Mouse (Mus musculus): ENCODE data around the gene Gm38392. TPM values are rescaled to one million over a fixed set of nuclear protein-coding genes. Genes with fewer than 3 reads are reported as not detected.

Gm38392 gene
- total RNA-seq, 2 experiments from 2014 or later, result 0.59 TPM; not detected in 1

DNA sequence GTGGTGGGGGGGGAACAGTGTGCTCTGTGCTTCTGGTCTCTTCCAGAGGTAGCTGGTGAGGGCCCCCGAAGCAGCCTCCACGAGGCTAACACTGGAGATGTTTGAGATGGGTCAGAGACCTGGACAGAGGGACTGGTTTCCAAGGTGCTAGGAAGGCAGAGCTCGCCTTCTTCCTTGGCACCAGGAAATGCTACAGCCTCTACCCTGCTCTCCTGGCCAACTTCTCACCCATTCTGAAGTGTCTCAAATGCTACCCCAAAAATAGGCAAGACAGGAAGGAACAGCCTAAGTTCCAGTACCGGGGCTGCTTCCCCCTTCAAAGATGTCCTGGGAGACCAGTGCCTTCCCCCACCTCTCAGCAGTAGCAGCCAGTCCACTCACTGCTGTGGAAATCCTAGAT, 47.6 kb downstream of the Gm38392 start:
- DNase-seq (ENCODE audit: low spot score in 2 of 2), result no peak
- Histone ChIP-seq H3K4me3 (no peak overlapping the region), H3K27ac (peak overlapping the region; percentile 77)
- no peak for TF ChIP-seq CTCF (conservative IDR thresholded peaks at IDR 0.05)

DNA sequence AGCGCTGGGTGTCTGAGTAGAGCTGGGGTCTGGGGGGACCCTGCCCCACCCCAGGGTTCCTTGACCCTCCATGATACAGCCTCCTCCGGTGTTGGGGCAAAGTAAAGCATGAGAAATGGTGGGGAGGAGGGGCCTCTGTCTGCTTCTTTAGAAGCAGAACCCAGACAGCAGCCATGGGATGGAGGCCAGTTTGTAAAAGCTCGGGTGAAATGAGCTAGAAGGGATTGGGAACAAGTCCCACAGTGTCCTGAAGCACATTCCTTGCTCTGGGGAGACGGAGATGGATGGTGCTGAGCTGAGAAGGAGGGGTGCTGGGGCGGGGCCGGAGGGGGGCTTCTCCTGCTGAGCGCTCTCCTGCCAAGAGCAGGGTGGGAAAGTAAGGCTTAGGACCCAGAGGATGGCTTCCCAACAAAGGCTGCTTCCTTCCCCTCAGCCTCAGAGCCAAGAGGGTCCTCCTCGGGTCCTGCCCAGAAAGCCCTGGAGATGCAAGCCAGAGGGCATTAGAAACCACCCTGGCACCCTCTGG, 48.1 kb downstream of the Gm38392 start:
- no peak overlapping the region for H3K4me3 ChIP-seq
- TF ChIP-seq CTCF (conservative IDR thresholded peaks at IDR 0.05), result no peak
- H3K27ac ChIP-seq, result peak overlapping the region; percentile 77
- no peak for DNase-seq (ENCODE audit: low spot score in 2 of 2)

DNA sequence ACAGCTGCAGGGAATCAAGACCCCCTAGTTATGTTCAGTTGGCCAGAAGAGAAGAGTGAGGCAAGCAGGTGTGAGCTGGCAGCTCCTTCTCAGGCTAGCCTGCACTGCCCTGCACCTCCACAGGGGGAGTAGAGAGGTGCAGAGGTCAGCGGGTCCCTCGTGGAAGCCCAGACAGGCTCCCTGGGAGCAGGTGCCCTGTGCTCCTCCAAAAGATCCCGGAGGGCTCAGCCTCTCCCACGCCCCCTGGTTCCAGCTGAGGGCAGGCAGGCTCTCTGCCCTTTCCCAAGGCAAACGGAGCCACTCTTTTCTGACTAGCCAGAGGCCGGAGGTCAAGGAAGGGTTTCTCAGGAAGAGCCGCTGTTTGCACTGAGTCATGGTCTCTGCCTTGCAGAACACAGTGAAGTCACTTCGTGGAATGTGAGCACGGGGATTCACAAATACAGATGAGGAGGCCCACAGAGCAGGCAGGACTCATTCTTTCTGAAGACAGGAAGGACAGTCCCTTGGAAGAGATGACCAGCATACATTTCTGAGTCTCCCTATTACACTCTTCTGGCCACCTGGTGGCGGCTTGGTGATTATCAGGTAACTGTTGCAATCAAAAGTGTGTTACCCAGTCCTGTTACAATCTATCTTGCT, 49.3 kb downstream of the Gm38392 start:
- DNase-seq (ENCODE audit: low spot score in 2 of 2), result no peak
- Histone ChIP-seq H3K4me3 (no peak overlapping the region), H3K27ac (peak overlapping the region; percentile 64)
- peak; percentile 59 for TF ChIP-seq CTCF (conservative IDR thresholded peaks at IDR 0.05)

DNA sequence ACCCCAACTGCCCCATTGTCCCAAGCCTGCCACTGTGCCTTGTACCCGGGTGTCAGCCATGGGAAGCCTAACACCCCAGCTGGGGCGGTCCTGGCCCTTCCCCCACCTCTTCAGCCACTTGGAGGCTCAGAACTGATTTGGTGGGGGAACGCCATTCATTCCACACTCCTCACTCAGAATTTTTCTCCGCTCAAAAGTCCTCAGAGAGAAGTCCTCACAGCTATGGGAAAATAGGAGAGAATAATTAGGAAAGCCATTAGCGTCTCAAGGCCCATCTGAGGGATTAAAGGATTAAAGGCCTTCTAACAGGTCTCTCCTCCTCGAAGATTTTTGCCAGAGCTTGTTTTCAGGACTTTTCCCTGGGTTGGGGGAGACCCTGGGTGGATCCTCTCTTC, 49.9 kb downstream of the Gm38392 start:
- H3K4me3 ChIP-seq, result no peak overlapping the region
- peak overlapping the region; percentile 64; the same call in 1 of the 2 replicates for H3K27ac ChIP-seq
- DNase-seq (ENCODE audit: low spot score in 2 of 2), result no peak
- no peak for TF ChIP-seq CTCF (conservative IDR thresholded peaks at IDR 0.05)

DNA sequence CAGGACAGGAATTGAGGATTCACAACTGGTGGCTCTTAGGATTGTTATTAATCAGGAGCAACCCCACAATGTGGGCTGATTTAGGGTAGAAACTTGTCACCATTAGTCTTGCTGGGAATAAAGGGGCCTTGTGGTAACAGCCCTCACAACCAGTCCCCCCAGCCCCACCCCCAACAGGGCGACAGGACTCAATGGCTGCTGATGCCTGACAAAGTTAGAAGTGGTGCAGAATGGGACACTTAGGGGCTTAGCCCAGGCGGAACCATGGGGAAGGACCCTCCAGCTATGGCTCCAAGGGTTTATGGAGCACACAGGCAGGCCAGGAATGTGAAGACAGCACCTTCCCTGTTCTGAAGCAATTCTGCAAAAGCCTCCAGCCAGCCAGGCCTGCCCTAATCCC, 51.4 kb downstream of the Gm38392 start:
- no peak for TF ChIP-seq CTCF (conservative IDR thresholded peaks at IDR 0.05)
- Histone ChIP-seq H3K27ac (peak overlapping the region; percentile 85; the same call in 1 of the 2 replicates), H3K4me3 (no peak overlapping the region)
- no peak for DNase-seq (ENCODE audit: low spot score in 2 of 2)

DNA sequence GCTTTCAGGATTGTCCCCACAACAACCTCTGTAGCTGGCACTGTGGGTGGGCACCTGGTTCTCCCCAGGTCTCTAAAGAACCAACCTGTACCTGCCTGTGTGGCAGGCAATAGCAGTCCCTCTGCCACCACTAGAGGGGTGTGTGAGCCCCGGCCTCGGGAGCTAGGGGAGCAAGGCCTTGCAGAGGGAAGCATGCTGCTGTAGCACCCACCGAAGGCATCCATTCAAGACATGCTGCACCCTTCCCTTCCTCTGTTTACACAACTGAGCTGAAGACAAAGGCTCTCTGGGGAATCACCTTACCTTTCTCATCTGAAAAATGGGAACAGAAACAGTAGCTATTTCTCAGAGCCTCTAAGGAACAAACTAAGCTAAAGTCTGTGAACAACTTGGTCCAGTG, 51.8 kb downstream of the Gm38392 start:
- no peak for DNase-seq (ENCODE audit: low spot score in 2 of 2)
- peak; percentile 81 for TF ChIP-seq CTCF (conservative IDR thresholded peaks at IDR 0.05)
- H3K4me3 ChIP-seq, result no peak overlapping the region
- peak overlapping the region; percentile 85; the same call in 1 of the 2 replicates for H3K27ac ChIP-seq

DNA sequence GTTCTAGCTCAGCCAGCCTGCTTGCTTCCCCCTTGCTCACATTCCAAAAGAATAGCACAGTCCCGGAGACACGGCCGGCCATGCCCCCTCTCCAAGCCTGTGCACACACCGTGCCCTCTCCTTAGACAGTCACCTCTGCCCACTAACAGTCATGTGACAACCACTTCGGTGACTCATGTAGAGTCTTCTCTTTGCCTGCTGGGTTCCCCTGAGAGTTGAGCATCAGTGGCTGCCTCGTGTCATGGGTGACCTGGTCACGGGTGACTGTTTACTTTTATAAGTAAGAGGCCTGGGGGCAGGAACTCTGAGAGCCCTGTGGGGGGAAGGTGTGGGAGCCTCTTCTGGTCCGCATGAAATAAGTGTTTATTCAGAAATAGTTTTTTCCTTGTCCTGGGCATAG, 53.0 kb downstream of the Gm38392 start:
- H3K4me3 ChIP-seq, result no peak overlapping the region
- no peak for TF ChIP-seq CTCF (conservative IDR thresholded peaks at IDR 0.05)
- peak overlapping the region; percentile 85 for H3K27ac ChIP-seq
- no peak for DNase-seq (ENCODE audit: low spot score in 2 of 2)

DNA sequence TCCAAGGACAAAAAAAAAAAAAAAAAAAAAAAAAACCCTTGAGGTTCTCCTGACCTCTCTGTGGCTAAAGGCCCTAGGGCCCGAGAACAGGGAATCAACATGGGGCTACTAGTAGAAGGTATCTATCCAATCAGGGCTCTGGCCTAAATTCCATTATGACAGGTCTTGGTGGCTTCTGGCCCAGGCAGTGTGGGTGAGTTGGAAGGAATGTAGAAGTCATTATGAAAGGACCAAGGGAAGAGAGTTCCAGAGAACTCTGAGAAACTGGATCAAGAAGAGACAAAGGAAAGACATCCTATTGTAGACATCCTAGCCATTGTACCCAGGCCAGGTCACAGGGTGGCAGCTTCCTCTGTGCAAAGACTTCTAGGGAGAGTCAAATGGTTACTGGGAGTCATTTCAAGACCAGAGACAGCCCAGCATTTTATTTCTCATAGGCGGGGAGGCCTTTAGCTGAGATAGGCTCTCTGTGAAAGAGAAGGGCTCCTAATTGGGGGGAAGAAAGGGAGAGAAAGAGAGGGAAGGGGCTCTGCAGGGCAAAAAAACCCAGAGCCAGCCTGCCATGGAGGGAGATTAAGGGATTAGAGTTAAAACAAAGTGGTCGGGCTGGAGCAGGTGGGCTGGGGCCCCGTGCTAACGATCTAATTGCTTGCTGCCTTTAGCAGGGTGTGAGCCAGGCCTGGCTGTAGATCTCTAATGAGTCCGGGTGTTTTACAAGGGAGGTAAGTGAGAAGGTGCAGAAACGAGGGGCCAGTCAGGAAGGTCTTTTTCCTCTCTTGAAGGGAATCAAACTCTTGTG, 54.0 kb downstream of the Gm38392 start:
- no peak for DNase-seq (ENCODE audit: low spot score in 2 of 2)
- no peak for TF ChIP-seq CTCF (conservative IDR thresholded peaks at IDR 0.05)
- Histone ChIP-seq H3K27ac (peak overlapping the region; percentile 85), H3K4me3 (no peak overlapping the region)

DNA sequence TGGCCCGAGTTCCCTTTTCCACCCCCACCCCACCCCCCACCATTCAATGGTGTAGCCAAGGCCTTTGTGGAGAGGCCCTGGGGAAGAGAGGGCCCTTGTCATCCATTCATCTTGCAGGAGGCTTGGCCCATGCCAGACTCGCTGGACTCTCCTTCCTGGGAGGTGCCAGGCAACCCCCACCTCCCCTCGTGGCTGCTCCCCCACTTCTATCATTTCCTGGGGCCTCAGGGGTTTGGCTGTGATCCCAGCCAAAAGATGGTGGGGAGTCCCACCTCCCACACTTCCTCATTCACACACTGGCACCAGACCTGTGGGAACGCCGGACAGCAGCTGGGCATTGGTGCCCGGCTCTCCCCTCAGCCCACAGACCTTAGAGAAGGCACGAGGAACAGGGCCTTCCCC, 54.7 kb downstream of the Gm38392 start:
- TF ChIP-seq CTCF (conservative IDR thresholded peaks at IDR 0.05), result no peak
- H3K4me3 ChIP-seq, result no peak overlapping the region
- peak overlapping the region; percentile 86 for H3K27ac ChIP-seq
- DNase-seq (ENCODE audit: low spot score in 2 of 2), result peak; percentile 56 to 85

DNA sequence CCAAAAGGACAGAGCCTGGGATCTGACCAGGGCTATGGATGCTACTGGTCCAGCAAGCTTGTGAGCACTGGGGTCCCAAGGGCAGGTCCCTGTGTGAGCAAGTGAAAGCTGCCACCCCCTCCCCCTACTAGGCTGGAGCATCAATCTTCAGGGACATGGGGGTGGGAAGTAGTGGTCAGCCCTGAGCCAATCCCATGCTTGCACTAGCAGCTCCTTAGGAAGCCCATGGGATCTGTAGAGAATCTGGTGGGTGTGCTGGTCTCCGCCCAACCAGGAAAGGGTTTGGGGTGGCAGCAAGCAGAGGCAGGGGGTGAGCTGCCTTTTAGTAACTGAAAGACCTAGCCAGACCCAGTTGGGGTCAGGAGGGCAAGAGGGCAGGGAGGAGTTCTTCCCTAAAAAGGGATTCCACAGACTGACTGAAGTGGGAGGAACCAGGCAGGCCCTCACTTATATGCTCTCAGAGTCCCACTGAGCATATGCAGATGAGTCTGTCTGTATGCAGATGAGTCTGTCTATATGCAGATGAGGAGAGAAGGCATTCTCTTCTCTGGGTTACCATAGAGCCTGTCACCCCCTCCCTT, 55.9 kb downstream of the Gm38392 start:
- Histone ChIP-seq H3K4me3 (no peak overlapping the region), H3K27ac (peak overlapping the region; percentile 86)
- no peak for DNase-seq (ENCODE audit: low spot score in 2 of 2)
- no peak for TF ChIP-seq CTCF (conservative IDR thresholded peaks at IDR 0.05)

DNA sequence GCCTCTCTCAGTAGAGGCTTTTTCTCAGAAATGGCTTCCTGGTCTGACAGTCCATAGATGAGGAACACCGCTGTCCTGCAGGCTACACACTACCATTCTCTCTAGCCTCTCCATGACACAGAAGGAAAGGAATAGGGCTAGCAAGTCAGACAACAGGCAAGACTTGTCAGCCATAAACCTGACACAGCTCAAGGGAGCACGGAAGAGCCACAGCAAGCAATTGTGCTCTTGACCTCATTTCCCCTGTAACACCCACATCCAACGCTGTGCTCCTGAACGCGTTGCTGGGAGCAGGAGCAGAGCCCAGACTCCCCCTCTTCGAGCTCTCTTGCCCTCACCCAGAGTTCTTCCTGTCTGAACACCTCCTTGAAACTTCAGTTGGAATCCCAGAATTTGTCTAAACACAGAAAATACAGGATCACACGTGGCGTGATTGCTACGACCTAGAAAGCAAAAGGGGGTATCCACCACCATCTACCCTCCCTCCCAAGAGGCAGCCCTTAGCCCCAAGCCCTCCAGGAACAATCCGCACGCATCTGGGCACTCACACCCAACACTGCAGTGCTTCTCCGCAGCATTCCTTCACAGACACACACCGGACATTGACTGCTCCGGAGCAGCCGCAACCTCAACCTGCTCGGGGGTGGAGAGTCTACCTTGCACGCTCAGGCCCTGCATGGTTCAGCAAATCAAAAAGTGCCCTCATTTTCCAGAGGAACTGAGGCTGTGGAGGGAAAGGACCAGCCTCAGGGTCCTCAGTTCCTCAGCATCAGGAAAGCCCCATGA, 56.6 kb downstream of the Gm38392 start:
- no peak overlapping the region for H3K4me3 ChIP-seq
- TF ChIP-seq CTCF (conservative IDR thresholded peaks at IDR 0.05), result no peak
- H3K27ac ChIP-seq, result peak overlapping the region; percentile 86
- DNase-seq (ENCODE audit: low spot score in 2 of 2), result no peak

DNA sequence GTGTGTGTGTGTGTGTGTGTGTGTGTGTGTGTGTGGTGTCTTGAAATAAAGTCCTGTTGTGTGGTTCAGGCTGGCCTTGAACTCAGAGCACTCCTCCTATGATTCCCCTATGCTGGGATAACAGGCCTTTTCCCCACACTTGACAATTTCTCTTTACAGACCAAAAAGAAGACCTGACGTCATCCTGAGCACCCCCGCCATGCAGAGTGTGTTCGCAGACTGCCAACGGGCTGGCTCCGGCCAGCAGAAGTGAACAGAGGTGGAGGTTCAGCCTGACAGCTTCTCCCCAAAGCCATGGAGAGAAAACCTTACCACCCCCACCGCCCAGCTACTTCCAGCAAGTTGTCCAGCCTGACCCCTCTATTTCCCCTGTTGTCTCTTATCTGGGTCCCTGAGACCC, 57.5 kb downstream of the Gm38392 start:
- DNase-seq (ENCODE audit: low spot score in 2 of 2), result no peak
- TF ChIP-seq CTCF (conservative IDR thresholded peaks at IDR 0.05), result no peak
- Histone ChIP-seq H3K27ac (peak overlapping the region; percentile 86), H3K4me3 (no peak overlapping the region)
